Mouse (Mus musculus) heart, postnatal 0 days (tissue): ENCODE results near the gene Csrnp2.

ENCODE experiments used
- CTCF ChIP-seq: IDR thresholded peaks from 2 replicates; pipeline ENCODE4 v1.5.1; 2016; ENCODE audit warnings: antibody characterized with exemption, control low read depth, low read depth
- EP300 ChIP-seq: IDR thresholded peaks from 2 replicates; pipeline ENCODE4 v1.6.1; 2016; ENCODE audit warnings: antibody characterized with exemption, low read depth

- TF ChIP-seq CTCF = no peak
- TF ChIP-seq EP300 = no peak
Observed at GRCm38 (mm10) chr15:100465432-100465831, 29.9 kb downstream of the Csrnp2 start.
